Mouse (Mus musculus): ENCODE data around the gene Cdc42bpg. TPM values are rescaled to one million over a fixed set of nuclear protein-coding genes. Genes with fewer than 3 reads are reported as not detected.

Gene Cdc42bpg
- total and polyA plus RNA-seq, 3 experiments, result 2.6 to 4.5 TPM; not detected in 1

DNA sequence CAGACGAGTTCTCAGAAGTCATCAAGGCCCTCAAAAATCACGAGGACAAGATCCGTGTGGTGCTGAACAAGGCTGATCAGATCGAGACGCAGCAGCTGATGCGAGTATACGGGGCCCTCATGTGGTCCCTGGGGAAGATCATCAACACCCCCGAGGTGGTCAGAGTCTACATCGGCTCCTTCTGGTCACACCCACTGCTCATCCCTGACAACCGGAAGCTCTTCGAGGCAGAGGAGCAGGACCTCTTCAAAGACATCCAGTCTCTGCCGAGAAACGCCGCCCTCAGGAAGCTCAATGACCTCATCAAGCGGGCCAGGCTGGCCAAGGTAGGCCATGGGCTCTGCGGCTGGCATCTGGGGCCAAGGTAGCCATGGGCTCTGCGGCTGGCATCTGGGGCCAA, 12.0 kb upstream of the Cdc42bpg start:
- Histone ChIP-seq H3K79me2 (ENCODE audit: control insufficient read depth, insufficient read depth, low read length, poor library complexity) (no peaks in the 10 kb centered on the region), H3K9me3 (replicated peaks; ENCODE audit: insufficient read depth, low read length) (no peaks in the 10 kb centered on the region), H3K4me3 (ENCODE audit: control insufficient read depth in 1 of 2, insufficient read depth in 1 of 2, low read depth in 2 of 2, low read length in 2 of 2) (no peak overlapping the region), H3K4me1 (ENCODE audit: control insufficient read depth in 1 of 2, insufficient read depth in 2 of 2, low read length in 2 of 2) (peaks cover 14 to 32% of the 10 kb centered on the region in 2 experiments), H3K36me3 (ENCODE audit: control insufficient read depth in 1 of 2, insufficient read depth in 2 of 2, low read length in 2 of 2) (peaks cover 8 to 26% of the 10 kb centered on the region in 2 experiments), H3K27ac (ENCODE audit: control insufficient read depth, low read depth, low read length) (no peak overlapping the region), H3K27me3 (ENCODE audit: control insufficient read depth in 1 of 2, insufficient read depth in 2 of 2, low read length in 2 of 2) (no peaks in the 10 kb centered on the region), H3K9ac (ENCODE audit: control insufficient read depth, low read depth, low read length, poor library complexity, severe bottlenecking) (no peak overlapping the region)
- no peak for DNase-seq (ENCODE audit: low read depth, low spot score)
- TF ChIP-seq POLR2AphosphoS5 (IDR thresholded peaks at IDR 0.05; ENCODE audit: borderline replicate concordance, low read depth, low read length) (no peak), ELF1 (IDR thresholded peaks at IDR 0.05; ENCODE audit: low read depth, low read length) (no peak), ZKSCAN1 (IDR thresholded peaks at IDR 0.05; ENCODE audit: low read depth, low read length) (no peak), MEF2A (IDR thresholded peaks at IDR 0.05; ENCODE audit: extremely low read depth, insufficient replicate concordance, low read depth, low read length, poor library complexity, severe bottlenecking) (no peak), GATA1 (IDR thresholded peaks at IDR 0.05; ENCODE audit: low read depth, low read length) (no peak), MAX (IDR thresholded peaks at IDR 0.05; ENCODE audit: low read length) (no peak), KAT2A (conservative IDR thresholded peaks at IDR 0.05; ENCODE audit: low read depth, low read length) (no peak), E2F4 (IDR thresholded peaks at IDR 0.05; ENCODE audit: borderline replicate concordance, low read depth, low read length) (no peak), ETS1 (IDR thresholded peaks at IDR 0.05; ENCODE audit: low read depth, low read length) (no peak), MXI1 (IDR thresholded peaks at IDR 0.05; ENCODE audit: low read depth, low read length) (no peak)

DNA sequence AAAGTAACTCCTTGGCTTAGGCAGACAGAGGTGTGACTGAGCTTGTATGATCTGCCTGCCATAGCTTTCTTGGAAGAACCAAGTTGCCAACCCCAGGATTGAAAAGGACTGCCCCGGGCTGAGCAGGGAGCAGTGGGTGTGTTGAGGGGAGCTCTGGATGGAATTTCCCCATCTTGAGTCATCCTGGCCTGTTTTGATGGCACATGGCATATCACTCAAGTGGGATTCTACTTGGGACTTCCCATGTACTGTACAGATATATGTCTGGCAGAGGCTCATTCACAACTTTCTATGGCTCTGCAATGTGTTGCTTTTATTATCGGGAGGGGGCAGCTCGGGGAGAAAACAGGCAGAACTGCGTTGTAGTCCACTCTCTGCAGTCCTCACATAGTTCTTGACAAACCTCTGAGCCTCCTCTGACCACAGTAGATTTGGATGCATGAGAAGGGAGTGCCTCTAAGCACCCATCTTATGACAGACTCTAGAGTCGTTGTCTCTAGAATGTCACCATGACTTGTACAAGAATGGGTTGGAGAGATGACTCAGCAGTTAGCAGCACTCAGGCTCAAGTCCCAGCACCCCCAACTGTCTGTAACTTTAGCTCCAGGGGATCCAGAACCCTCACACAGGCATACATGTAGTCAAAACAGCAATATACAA, 9.6 kb upstream of the Cdc42bpg start:
- peak overlapping the region; percentile 15 for H3K9ac ChIP-seq (ENCODE audit: control insufficient read depth, low read depth, low read length, poor library complexity, severe bottlenecking)
- peaks cover 24 to 54% of the 10 kb centered on the region in 2 experiments for H3K4me1 ChIP-seq (ENCODE audit: control insufficient read depth in 1 of 2, insufficient read depth in 2 of 2, low read length in 2 of 2)
- H3K4me3 ChIP-seq (ENCODE audit: control insufficient read depth in 1 of 2, insufficient read depth in 1 of 2, low read depth in 2 of 2, low read length in 2 of 2), result no peak overlapping the region
- peak overlapping the region; percentile 77 for H3K27ac ChIP-seq (ENCODE audit: control insufficient read depth, low read depth, low read length)
- TF ChIP-seq EP300 (IDR thresholded peaks at IDR 0.05; ENCODE audit: low read depth in 1 of 2, low read length in 2 of 2), result 0 out of 4 replicates have a peak, but pooled peaks of 1 of the 2 experiments have one; percentile 13
- peak; percentile 91 for TF ChIP-seq GABPA (IDR thresholded peaks at IDR 0.05; ENCODE audit: low read depth, low read length)
- no peak for TF ChIP-seq MAX (IDR thresholded peaks at IDR 0.05; ENCODE audit: low read length)
- TF ChIP-seq TBP (IDR thresholded peaks at IDR 0.05; ENCODE audit: low read depth, low read length), result no peak
- TF ChIP-seq ETS1 (IDR thresholded peaks at IDR 0.05; ENCODE audit: low read depth, low read length), result peak; percentile 58
- peak; percentile 73 for TF ChIP-seq MAFK (IDR thresholded peaks at IDR 0.05; ENCODE audit: borderline replicate concordance, low read depth, low read length)
- no peaks in the 10 kb centered on the region for H3K9me3 ChIP-seq (replicated peaks; ENCODE audit: insufficient read depth, low read length)
- DNase-seq (ENCODE audit: low read depth, low spot score), result peak; percentile 76
- H3K79me2 ChIP-seq (ENCODE audit: control insufficient read depth, insufficient read depth, low read length, poor library complexity), result no peaks in the 10 kb centered on the region
- peaks cover 6 to 46% of the 10 kb centered on the region in 2 experiments for H3K36me3 ChIP-seq (ENCODE audit: control insufficient read depth in 1 of 2, insufficient read depth in 2 of 2, low read length in 2 of 2)
- no peaks in the 10 kb centered on the region for H3K27me3 ChIP-seq (ENCODE audit: control insufficient read depth in 1 of 2, insufficient read depth in 2 of 2, low read length in 2 of 2)

All from MEL (cell line).